Comparison of ENCODE assay signal across 19 mouse cellular contexts in the genomic region with DNA sequence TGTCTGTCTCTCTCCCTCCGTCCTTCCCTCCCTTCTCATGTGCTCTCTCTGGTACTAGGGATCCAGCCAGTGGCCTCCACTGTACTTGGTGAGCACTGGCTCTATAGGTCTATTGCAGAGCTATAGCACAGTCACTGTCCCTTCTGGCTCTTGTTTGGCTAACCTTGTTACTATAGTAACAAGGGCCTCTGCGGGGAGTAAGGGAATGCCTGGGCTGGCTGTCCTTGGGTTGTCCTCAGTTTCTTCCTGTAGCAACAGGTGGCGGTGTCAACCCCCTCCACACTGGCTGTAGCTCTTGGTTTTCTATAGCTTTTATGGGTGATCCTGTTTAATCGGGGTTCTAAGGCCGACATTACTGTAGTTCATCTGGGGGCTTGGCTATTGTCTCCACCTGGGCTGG.
DNase-seq lines count a peak whose midpoint lies in the region; ATAC-seq lines count a peak whose summit lies in the region.
"Had no signal": no experiment of that assay in that cellular context is flagged by ENCODE, and none has a peak within 500 bp of the region (broad histone marks: within the 10 kb centered on the region; RNA-seq: fewer than 3 reads in every experiment).

No protein-coding gene starts in this region.

- DNase-seq in heart, postnatal 14 days: no peak
- DNase-seq in midbrain, embryonic 11.5 days (ENCODE audit: low spot score, missing footprints): no peak
- no peak for DNase-seq in midbrain, embryonic 14.5 days
- DNase-seq in ES-CJ7 (ENCODE audit: low read depth, low spot score) (peak; percentile 79), R1 (ENCODE audit: low read depth, low spot score) (peak; percentile 94)
- no peak for DNase-seq in lung, postnatal 14 days
- DNase-seq in thymus, postnatal 10 days (ENCODE audit: low spot score in 2 of 2): no peak
- DNase-seq: adrenal gland, adult 8-10 months; cerebellum, adult 11 months; cerebellum, postnatal 14 days; embryo, embryonic 11 days; lung, adult 18-20 months; lung, postnatal 36 days; thymus, adult 18-20 months had no signal

- H3K36me3 ChIP-seq in heart, embryonic 16.5 days (ENCODE audit: control insufficient read depth, insufficient read depth): no peaks in the 10 kb centered on the region
- H3K36me3 ChIP-seq in midbrain, embryonic 11.5 days (ENCODE audit: control insufficient read depth, insufficient read depth, low read length): no peaks in the 10 kb centered on the region
- H3K36me3 ChIP-seq in midbrain, embryonic 14.5 days (ENCODE audit: control insufficient read depth, insufficient read depth, low read length): no peaks in the 10 kb centered on the region
- H3K36me3 ChIP-seq: forebrain, embryonic 15.5 days; kidney, embryonic 15.5 days; limb, embryonic 15.5 days; midbrain, embryonic 12.5 days had no signal

- intact Hi-C loops in heart, postnatal 14 days (cut with DNase I): no loop called here

- H3K9ac ChIP-seq in heart, embryonic 16.5 days (ENCODE audit: low read length): no peak overlapping the region
- no peak overlapping the region for H3K9ac ChIP-seq in midbrain, embryonic 11.5 days (ENCODE audit: low read length)
- no peak overlapping the region for H3K9ac ChIP-seq in midbrain, embryonic 14.5 days (replicated peaks; ENCODE audit: low read length)
- H3K9ac ChIP-seq: forebrain, embryonic 15.5 days; kidney, embryonic 15.5 days; limb, embryonic 15.5 days; midbrain, embryonic 12.5 days had no signal

- H3K27ac ChIP-seq in heart, embryonic 16.5 days (ENCODE audit: low read length): no peak overlapping the region
- H3K27ac ChIP-seq in midbrain, embryonic 11.5 days (ENCODE audit: low read depth, low read length): no peak overlapping the region
- no peak overlapping the region for H3K27ac ChIP-seq in midbrain, embryonic 14.5 days (replicated peaks; ENCODE audit: low read depth, low read length)
- H3K27ac ChIP-seq: forebrain, embryonic 15.5 days; kidney, embryonic 15.5 days; limb, embryonic 15.5 days; midbrain, embryonic 12.5 days had no signal

- ATAC-seq in heart, embryonic 16.5 days (replicated peaks; ENCODE audit: extremely low read depth, insufficient read depth, low FRiP score): peak; percentile 25; the same call in 1 of the 2 replicates
- peak; percentile 50; the same call in 1 of the 2 replicates for ATAC-seq in midbrain, embryonic 11.5 days (ENCODE audit: low FRiP score)
- no peak for ATAC-seq in midbrain, embryonic 14.5 days (ENCODE audit: low FRiP score, low TSS enrichment)
- ATAC-seq: forebrain, embryonic 15.5 days had no signal

- peaks cover 10% of the 10 kb centered on the region for H3K4me1 ChIP-seq in heart, embryonic 16.5 days (ENCODE audit: control insufficient read depth, insufficient read depth, low read length)
- H3K4me1 ChIP-seq in midbrain, embryonic 11.5 days (ENCODE audit: control insufficient read depth, insufficient read depth, low read length): peaks cover 2% of the 10 kb centered on the region; the same call in 1 of the 2 replicates
- 0 out of 2 replicates have a peak, but pooled peaks cover 4% of the 10 kb centered on the region for H3K4me1 ChIP-seq in midbrain, embryonic 14.5 days (ENCODE audit: control insufficient read depth, insufficient read depth, low read length)

- 67% methylated on average over 5 of the region's 5 CpGs for WGBS in heart, embryonic 16.5 days
- WGBS in midbrain, embryonic 11.5 days: 70% methylated on average over 5 of the region's 5 CpGs
- WGBS in midbrain, embryonic 14.5 days: 74% methylated on average over 5 of the region's 5 CpGs

- H3K9me3 ChIP-seq in heart, embryonic 16.5 days (replicated peaks; ENCODE audit: control insufficient read depth, low read length): no peaks in the 10 kb centered on the region
- H3K9me3 ChIP-seq in midbrain, embryonic 11.5 days (ENCODE audit: control insufficient read depth, low read length): no peaks in the 10 kb centered on the region
- no peaks in the 10 kb centered on the region for H3K9me3 ChIP-seq in midbrain, embryonic 14.5 days (ENCODE audit: control insufficient read depth, low read length)
- H3K9me3 ChIP-seq: forebrain, embryonic 15.5 days; kidney, embryonic 15.5 days; limb, embryonic 15.5 days; midbrain, embryonic 12.5 days had no signal

- no peak overlapping the region for H3K4me2 ChIP-seq in heart, embryonic 16.5 days (ENCODE audit: low read depth, low read length)
- H3K4me2 ChIP-seq in midbrain, embryonic 11.5 days: no peak overlapping the region
- H3K4me2 ChIP-seq in midbrain, embryonic 14.5 days (ENCODE audit: low read length): no peak overlapping the region
- H3K4me2 ChIP-seq: forebrain, embryonic 15.5 days; kidney, embryonic 15.5 days; limb, embryonic 15.5 days; midbrain, embryonic 12.5 days had no signal

- H3K4me3 ChIP-seq in heart, embryonic 16.5 days (ENCODE audit: low read length): no peak overlapping the region
- H3K4me3 ChIP-seq in midbrain, embryonic 11.5 days (ENCODE audit: low read depth, low read length): no peak overlapping the region
- H3K4me3 ChIP-seq in midbrain, embryonic 14.5 days (replicated peaks; ENCODE audit: low read depth, low read length): no peak overlapping the region
- H3K4me3 ChIP-seq: forebrain, embryonic 15.5 days; kidney, embryonic 15.5 days; limb, embryonic 15.5 days; midbrain, embryonic 12.5 days had no signal

- H3K27me3 ChIP-seq in heart, embryonic 16.5 days (ENCODE audit: control insufficient read depth, insufficient read depth, low read length): no peaks in the 10 kb centered on the region
- H3K27me3 ChIP-seq in midbrain, embryonic 11.5 days (ENCODE audit: control insufficient read depth, insufficient read depth, low read length): no peaks in the 10 kb centered on the region
- H3K27me3 ChIP-seq in midbrain, embryonic 14.5 days (ENCODE audit: control insufficient read depth, insufficient read depth, low read length): no peaks in the 10 kb centered on the region
- H3K27me3 ChIP-seq: forebrain, embryonic 15.5 days; kidney, embryonic 15.5 days; limb, embryonic 15.5 days; midbrain, embryonic 12.5 days had no signal

Comparison
In these comparisons a context has a peak if more than half of its experiments do, and no peak if none do; other contexts are left out.
1. DNase-seq: peak in ES-CJ7 (single experiment) and R1 (single experiment); none in heart, postnatal 14 days (0 of 2), midbrain, embryonic 11.5 days (single experiment), midbrain, embryonic 14.5 days (single experiment), lung, postnatal 14 days (single experiment) and thymus, postnatal 10 days (0 of 2).